Mouse (Mus musculus) stomach, postnatal 0 days (tissue): Measurements from ENCODE around the gene Cryaa.

Source experiments
- CTCF ChIP-seq: IDR thresholded peaks from 2 replicates; pipeline ENCODE4 v1.5.1; 2016; ENCODE audit warnings: antibody characterized with exemption, low read depth, mild to moderate bottlenecking, moderate library complexity
- EP300 ChIP-seq: optimal IDR thresholded peaks from 2 replicates; pipeline ENCODE3; 2016; ENCODE audit warnings: antibody characterized with exemption

DNA sequence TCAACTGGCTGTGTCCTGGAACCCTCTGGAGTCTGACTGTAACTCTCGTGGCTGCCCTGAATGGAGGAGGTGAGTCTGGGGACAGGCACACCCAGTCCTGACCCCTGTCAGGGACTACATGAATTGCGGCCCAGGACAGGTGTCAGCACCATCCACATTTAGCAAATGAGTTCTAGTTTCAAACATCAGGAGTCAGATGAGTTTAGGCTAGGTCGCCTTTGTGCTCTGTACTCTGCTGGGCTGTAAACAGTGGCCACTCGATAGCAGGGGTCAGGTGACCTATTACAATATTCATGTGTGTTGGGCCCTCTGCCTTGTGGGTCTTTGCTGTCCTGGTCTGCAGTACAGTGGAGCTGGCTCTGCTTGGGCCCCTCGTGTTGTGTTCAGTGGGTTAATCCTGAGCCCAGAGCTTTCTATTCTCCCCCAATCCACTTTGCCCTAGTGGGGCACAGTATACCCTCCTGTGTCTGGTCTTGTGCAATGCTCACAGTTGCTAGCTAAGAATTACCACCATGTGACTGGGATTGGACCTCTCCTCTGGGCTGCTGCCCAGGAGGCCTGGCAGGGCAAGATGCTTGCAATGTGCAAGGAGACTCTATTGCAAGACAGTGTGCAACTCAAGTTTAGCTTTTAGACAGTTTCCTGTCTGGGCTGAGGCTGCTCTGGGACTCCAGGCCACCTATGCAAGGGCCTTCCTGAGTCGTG lies 25.8 kb downstream of the Cryaa start:
- no peak for TF ChIP-seq CTCF
- TF ChIP-seq EP300, result no peak
